Mouse (Mus musculus): ENCODE results near the gene Rpa1. TPM values are rescaled to one million over a fixed set of nuclear protein-coding genes. Genes with fewer than 3 reads are reported as not detected.

The Rpa1 gene
- polyA plus RNA-seq, 1 experiment from 2014 or later = 85.0 TPM

GRCm38 (mm10) chr11:75337246-75337645, 10.9 kb downstream of the Rpa1 start:
- H3K4me3 ChIP-seq (ENCODE audit: low read depth, low read length) = no peak overlapping the region
- 97% methylated on average over 7 of the region's 7 CpGs for WGBS
- peaks cover 73% of the 10 kb centered on the region for H3K36me3 ChIP-seq (ENCODE audit: control insufficient read depth, insufficient read depth, low read length)
- no peaks in the 10 kb centered on the region for H3K9me3 ChIP-seq (ENCODE audit: control insufficient read depth, low read length)
- H3K27me3 ChIP-seq (replicated peaks; ENCODE audit: control insufficient read depth, insufficient read depth, low read length) = no peaks in the 10 kb centered on the region
- no peak overlapping the region for H3K9ac ChIP-seq (ENCODE audit: low read depth, low read length)
- no peak overlapping the region for H3K4me2 ChIP-seq (ENCODE audit: low read depth, low read length)
- no peak overlapping the region for H3K27ac ChIP-seq (replicated peaks; ENCODE audit: low read depth, low read length)
- H3K4me1 ChIP-seq (ENCODE audit: control insufficient read depth, insufficient read depth, low read length) = no peaks in the 10 kb centered on the region
- no peak for DNase-seq (ENCODE audit: low spot score)
- no peak for ATAC-seq (ENCODE audit: low read depth)

GRCm38 (mm10) chr11:75336676-75337075, 11.4 kb downstream of the Rpa1 start:
- no peaks in the 10 kb centered on the region for H3K4me1 ChIP-seq (ENCODE audit: control insufficient read depth, insufficient read depth, low read length)

GRCm38 (mm10) chr11:75325969-75326311, 22.2 kb downstream of the Rpa1 start:
- Histone ChIP-seq H3K27me3 (replicated peaks; ENCODE audit: control insufficient read depth, insufficient read depth, low read length) (no peaks in the 10 kb centered on the region), H3K36me3 (ENCODE audit: control insufficient read depth, insufficient read depth, low read length) (peaks cover 22% of the 10 kb centered on the region), H3K4me1 (ENCODE audit: control insufficient read depth, insufficient read depth, low read length) (no peaks in the 10 kb centered on the region), H3K27ac (replicated peaks; ENCODE audit: low read depth, low read length) (no peak overlapping the region), H3K9ac (ENCODE audit: low read depth, low read length) (no peak overlapping the region), H3K9me3 (ENCODE audit: control insufficient read depth, low read length) (no peaks in the 10 kb centered on the region), H3K4me2 (ENCODE audit: low read depth, low read length) (no peak overlapping the region), H3K4me3 (ENCODE audit: low read depth, low read length) (no peak overlapping the region)
- 82% methylated on average over 7 of the region's 7 CpGs for WGBS
- ATAC-seq (ENCODE audit: low read depth) (no peak), DNase-seq (ENCODE audit: low spot score) (no peak)

More at GRCm38 (mm10) chr11:75336676-75337075, 11.4 kb downstream of the Rpa1 start:
- Histone ChIP-seq H3K4me3 (ENCODE audit: low read depth, low read length) (no peak overlapping the region), H3K4me2 (ENCODE audit: low read depth, low read length) (no peak overlapping the region), H3K9ac (ENCODE audit: low read depth, low read length) (no peak overlapping the region), H3K27me3 (replicated peaks; ENCODE audit: control insufficient read depth, insufficient read depth, low read length) (no peaks in the 10 kb centered on the region), H3K36me3 (ENCODE audit: control insufficient read depth, insufficient read depth, low read length) (peaks cover 69% of the 10 kb centered on the region), H3K27ac (replicated peaks; ENCODE audit: low read depth, low read length) (no peak overlapping the region), H3K9me3 (ENCODE audit: control insufficient read depth, low read length) (no peaks in the 10 kb centered on the region)
- DNase-seq (ENCODE audit: low spot score) = no peak
- no peak for ATAC-seq (ENCODE audit: low read depth)
- 71% methylated on average over 8 of the region's 8 CpGs for WGBS

- H3K4me3 ChIP-seq (ENCODE audit: low read depth, low read length) = no peak overlapping the region
- no peaks in the 10 kb centered on the region for H3K27me3 ChIP-seq (replicated peaks; ENCODE audit: control insufficient read depth, insufficient read depth, low read length)
- H3K9ac ChIP-seq (ENCODE audit: low read depth, low read length) = no peak overlapping the region
- no peak for ATAC-seq (ENCODE audit: low read depth)
- H3K4me1 ChIP-seq (ENCODE audit: control insufficient read depth, insufficient read depth, low read length) = no peaks in the 10 kb centered on the region
- 72% methylated on average over 16 of the region's 16 CpGs for WGBS
- no peaks in the 10 kb centered on the region for H3K9me3 ChIP-seq (ENCODE audit: control insufficient read depth, low read length)
- DNase-seq (ENCODE audit: low spot score) = no peak
- H3K36me3 ChIP-seq (ENCODE audit: control insufficient read depth, insufficient read depth, low read length) = peaks cover 16% of the 10 kb centered on the region
- H3K4me2 ChIP-seq (ENCODE audit: low read depth, low read length) = no peak overlapping the region
- H3K27ac ChIP-seq (replicated peaks; ENCODE audit: low read depth, low read length) = no peak overlapping the region
Observed at GRCm38 (mm10) chr11:75325116-75325968, 22.8 kb downstream of the Rpa1 start.

- Histone ChIP-seq H3K36me3 (ENCODE audit: control insufficient read depth, insufficient read depth, low read length) (peaks cover 7% of the 10 kb centered on the region), H3K9ac (ENCODE audit: low read depth, low read length) (no peak overlapping the region), H3K4me1 (ENCODE audit: control insufficient read depth, insufficient read depth, low read length) (no peaks in the 10 kb centered on the region), H3K4me3 (ENCODE audit: low read depth, low read length) (no peak overlapping the region), H3K4me2 (ENCODE audit: low read depth, low read length) (no peak overlapping the region), H3K27ac (replicated peaks; ENCODE audit: low read depth, low read length) (no peak overlapping the region), H3K27me3 (replicated peaks; ENCODE audit: control insufficient read depth, insufficient read depth, low read length) (no peaks in the 10 kb centered on the region), H3K9me3 (ENCODE audit: control insufficient read depth, low read length) (no peaks in the 10 kb centered on the region)
- 91% methylated on average over 2 of the region's 2 CpGs for WGBS
- ATAC-seq (ENCODE audit: low read depth) (no peak), DNase-seq (ENCODE audit: low spot score) (no peak)
Observed at GRCm38 (mm10) chr11:75324433-75324832, 23.7 kb downstream of the Rpa1 start.

GRCm38 (mm10) chr11:75323326-75323737, 24.8 kb downstream of the Rpa1 start:
- H3K36me3 ChIP-seq (ENCODE audit: control insufficient read depth, insufficient read depth, low read length) = peaks cover 10% of the 10 kb centered on the region
- no peaks in the 10 kb centered on the region for H3K9me3 ChIP-seq (ENCODE audit: control insufficient read depth, low read length)
- peak overlapping the region; percentile 41; the same call in 1 of the 2 replicates for H3K27ac ChIP-seq (replicated peaks; ENCODE audit: low read depth, low read length)
- DNase-seq (ENCODE audit: low spot score) (no peak), ATAC-seq (ENCODE audit: low read depth) (no peak)
- 63% methylated on average over 8 of the region's 8 CpGs for WGBS
- no peak overlapping the region for H3K4me3 ChIP-seq (ENCODE audit: low read depth, low read length)
- H3K27me3 ChIP-seq (replicated peaks; ENCODE audit: control insufficient read depth, insufficient read depth, low read length) = no peaks in the 10 kb centered on the region
- no peak overlapping the region for H3K4me2 ChIP-seq (ENCODE audit: low read depth, low read length)
- no peaks in the 10 kb centered on the region for H3K4me1 ChIP-seq (ENCODE audit: control insufficient read depth, insufficient read depth, low read length)
- no peak overlapping the region for H3K9ac ChIP-seq (ENCODE audit: low read depth, low read length)

GRCm38 (mm10) chr11:75319246-75319645, 28.9 kb downstream of the Rpa1 start:
- Histone ChIP-seq H3K4me1 (ENCODE audit: control insufficient read depth, insufficient read depth, low read length) (no peaks in the 10 kb centered on the region), H3K4me2 (ENCODE audit: low read depth, low read length) (no peak overlapping the region), H3K4me3 (ENCODE audit: low read depth, low read length) (no peak overlapping the region), H3K9ac (ENCODE audit: low read depth, low read length) (no peak overlapping the region), H3K27ac (replicated peaks; ENCODE audit: low read depth, low read length) (no peak overlapping the region), H3K27me3 (replicated peaks; ENCODE audit: control insufficient read depth, insufficient read depth, low read length) (no peaks in the 10 kb centered on the region), H3K9me3 (ENCODE audit: control insufficient read depth, low read length) (no peaks in the 10 kb centered on the region), H3K36me3 (ENCODE audit: control insufficient read depth, insufficient read depth, low read length) (peaks cover 39% of the 10 kb centered on the region)
- 78% methylated on average over 5 of the region's 5 CpGs for WGBS
- DNase-seq (ENCODE audit: low spot score) = no peak
- ATAC-seq (ENCODE audit: low read depth) = no peak

- Histone ChIP-seq H3K4me1 (ENCODE audit: control insufficient read depth, insufficient read depth, low read length) (no peaks in the 10 kb centered on the region), H3K27me3 (replicated peaks; ENCODE audit: control insufficient read depth, insufficient read depth, low read length) (no peaks in the 10 kb centered on the region), H3K9ac (ENCODE audit: low read depth, low read length) (no peak overlapping the region), H3K36me3 (ENCODE audit: control insufficient read depth, insufficient read depth, low read length) (peaks cover 45% of the 10 kb centered on the region), H3K27ac (replicated peaks; ENCODE audit: low read depth, low read length) (no peak overlapping the region), H3K9me3 (ENCODE audit: control insufficient read depth, low read length) (no peaks in the 10 kb centered on the region), H3K4me3 (ENCODE audit: low read depth, low read length) (no peak overlapping the region), H3K4me2 (ENCODE audit: low read depth, low read length) (no peak overlapping the region)
- 74% methylated on average over 14 of the region's 14 CpGs for WGBS
- no peak for ATAC-seq (ENCODE audit: low read depth)
- no peak for DNase-seq (ENCODE audit: low spot score)
Observed at GRCm38 (mm10) chr11:75318351-75319221, 29.5 kb downstream of the Rpa1 start.

Measured in embryonic facial prominence, embryonic 14.5 days (tissue).